Mouse (Mus musculus) forebrain, embryonic 14.5 days (tissue): ENCODE measurements around the gene Tmem132e. TPM values are rescaled to one million over a fixed set of nuclear protein-coding genes. Genes with fewer than 3 reads are reported as not detected.

Source experiments
- ATAC-seq: fragments of 200-750 bp; cut with Nextera tagmentation; 2 replicates; pipeline ENCODE4 v1.8.0; 2017; ENCODE audit warnings: mild to moderate bottlenecking, moderate library complexity
- DNase-seq: peaks from one replicate; pipeline ENCODE4 v3.0.0-alpha.2; 2015; ENCODE audit warnings: low spot score
- H3K27ac ChIP-seq: fragments of 300-500 bp; sonication (generic); 2 replicates; pipeline ENCODE4 v1.5.1; 2014; ENCODE audit warnings: low read depth, mild to moderate bottlenecking, control low read depth, low read length, moderate library complexity
- H3K27me3 ChIP-seq: fragments of 300-500 bp; sonication (generic); replicated peaks from 2 replicates; pipeline ENCODE4 v1.6.1; 2014; ENCODE audit warnings: low read length, control low read depth, mixed read lengths; ENCODE audit not compliant: control insufficient read depth, insufficient read depth
- H3K36me3 ChIP-seq: fragments of 300-500 bp; sonication (generic); 2 replicates; pipeline ENCODE4 v1.6.1; 2014; ENCODE audit warnings: low read length, control low read depth; ENCODE audit not compliant: control insufficient read depth, insufficient read depth
- H3K4me1 ChIP-seq: fragments of 300-500 bp; sonication (generic); 2 replicates; pipeline ENCODE4 v1.6.1; 2014; ENCODE audit warnings: antibody characterized with exemption, low read length, control low read depth; ENCODE audit not compliant: control insufficient read depth, insufficient read depth
- H3K4me2 ChIP-seq: fragments of 300-500 bp; sonication (generic); 2 replicates; pipeline ENCODE4 v1.6.1; 2014; ENCODE audit warnings: mild to moderate bottlenecking, control low read depth, low read length
- H3K4me3 ChIP-seq: fragments of 300-500 bp; sonication (generic); 2 replicates; pipeline ENCODE4 v1.5.1; 2014; ENCODE audit warnings: low read depth, low read length, control low read depth
- H3K9ac ChIP-seq: fragments of 300-500 bp; sonication (generic); 2 replicates; pipeline ENCODE4 v1.6.1; 2014; ENCODE audit warnings: mild to moderate bottlenecking, low read length, control low read depth, moderate library complexity
- H3K9me3 ChIP-seq: fragments of 300-500 bp; sonication (generic); replicated peaks from 2 replicates; pipeline ENCODE4 v1.6.1; 2016; ENCODE audit warnings: low read length, control low read depth, mixed read lengths; ENCODE audit not compliant: control insufficient read depth
- WGBS: fragments of 180-500 bp; shearing (Covaris S2); extraction: QIAGEN DNeasy Blood & Tissue Kit; methylation state at CpG from one replicate; pipeline ENCODE4 v1.1.7; 2014; 5-methylcytosine and 5-hydroxymethylcytosine counted together
- polyA plus RNA-seq: library from polyadenylated mRNA; unstranded; fragments of >200 nt; fragmentation: Nextera tagmentation; extraction: Ambion mirVana; gene quantifications from 2 replicates; pipeline ENCODE4 v1.2.1, GENCODE M21; 2014

Gene Tmem132e
- polyA plus RNA-seq, 1 experiment from 2014 or later = 0.85 TPM

- no peak for ATAC-seq
- Histone ChIP-seq H3K9ac (no peak overlapping the region), H3K27me3 (no peaks in the 10 kb centered on the region), H3K27ac (no peak overlapping the region), H3K4me3 (no peak overlapping the region), H3K4me1 (no peaks in the 10 kb centered on the region; the same call in 1 of the 2 replicates), H3K4me2 (no peak overlapping the region), H3K36me3 (no peaks in the 10 kb centered on the region), H3K9me3 (no peaks in the 10 kb centered on the region)
- DNase-seq = peak; percentile 36
- 12% methylated on average over 8 of the region's 9 CpGs for WGBS
Measured at GRCm38 (mm10) chr11:82418337-82419041, 29.8 kb downstream of the Tmem132e start.

- Histone ChIP-seq H3K4me1 (no peaks in the 10 kb centered on the region; the same call in 1 of the 2 replicates), H3K9ac (no peak overlapping the region), H3K36me3 (no peaks in the 10 kb centered on the region), H3K4me3 (no peak overlapping the region), H3K9me3 (no peaks in the 10 kb centered on the region), H3K4me2 (no peak overlapping the region), H3K27ac (no peak overlapping the region), H3K27me3 (no peaks in the 10 kb centered on the region)
- no peak for DNase-seq
- no peak for ATAC-seq
- 84% methylated on average over 5 of the region's 5 CpGs for WGBS
Measured at GRCm38 (mm10) chr11:82421909-82422308, 33.2 kb downstream of the Tmem132e start.

GRCm38 (mm10) chr11:82423521-82423920, 34.8 kb downstream of the Tmem132e start:
- Histone ChIP-seq H3K4me3 (no peak overlapping the region), H3K27me3 (no peaks in the 10 kb centered on the region), H3K4me2 (no peak overlapping the region), H3K36me3 (no peaks in the 10 kb centered on the region), H3K9me3 (no peaks in the 10 kb centered on the region), H3K9ac (no peak overlapping the region), H3K4me1 (no peaks in the 10 kb centered on the region), H3K27ac (no peak overlapping the region)
- ATAC-seq (no peak), DNase-seq (no peak)
- WGBS = 57% methylated on average over 4 of the region's 4 CpGs

- Histone ChIP-seq H3K9me3 (no peaks in the 10 kb centered on the region), H3K4me2 (no peak overlapping the region), H3K4me1 (no peaks in the 10 kb centered on the region), H3K36me3 (no peaks in the 10 kb centered on the region), H3K27ac (no peak overlapping the region), H3K4me3 (no peak overlapping the region), H3K27me3 (peaks cover 13% of the 10 kb centered on the region), H3K9ac (no peak overlapping the region)
- ATAC-seq (no peak), DNase-seq (no peak)
- WGBS = 92% methylated on average over 4 of the region's 4 CpGs
Measured at GRCm38 (mm10) chr11:82428801-82429200, 40.1 kb downstream of the Tmem132e start.

- no peak; the same call in 1 of the 2 replicates for ATAC-seq
Measured at GRCm38 (mm10) chr11:82434091-82434831, 45.6 kb downstream of the Tmem132e start.

GRCm38 (mm10) chr11:82434832-82435182, 46.1 kb downstream of the Tmem132e start:
- H3K4me3 ChIP-seq = peak overlapping the region; percentile 39
- peaks cover 39% of the 10 kb centered on the region for H3K27me3 ChIP-seq
- WGBS = under 1% methylated on average over 25 of the region's 36 CpGs
- H3K4me1 ChIP-seq = 0 out of 2 replicates have a peak, but pooled peaks cover 3% of the 10 kb centered on the region
- no peak overlapping the region for H3K27ac ChIP-seq
- H3K9ac ChIP-seq = peak overlapping the region; percentile 54
- DNase-seq = peak; percentile 53
- no peaks in the 10 kb centered on the region for H3K9me3 ChIP-seq
- peak overlapping the region; percentile 68 for H3K4me2 ChIP-seq
- no peaks in the 10 kb centered on the region for H3K36me3 ChIP-seq
- peak; percentile 40; the same call in 1 of the 2 replicates for ATAC-seq

More at GRCm38 (mm10) chr11:82434091-82434831, 45.6 kb downstream of the Tmem132e start:
- no peak overlapping the region for H3K27ac ChIP-seq
- H3K9me3 ChIP-seq = no peaks in the 10 kb centered on the region
- DNase-seq = peak; percentile 14
- 0 out of 2 replicates have a peak, but pooled peaks cover 3% of the 10 kb centered on the region for H3K4me1 ChIP-seq
- 1% methylated on average over 59 of the region's 62 CpGs for WGBS
- H3K27me3 ChIP-seq = peaks cover 39% of the 10 kb centered on the region
- peak overlapping the region; percentile 39 for H3K4me3 ChIP-seq
- no peaks in the 10 kb centered on the region for H3K36me3 ChIP-seq
- H3K4me2 ChIP-seq = peak overlapping the region; percentile 68
- H3K9ac ChIP-seq = peak overlapping the region; percentile 54

- H3K36me3 ChIP-seq = no peaks in the 10 kb centered on the region
- no peak overlapping the region for H3K27ac ChIP-seq
- ATAC-seq = no peak
- no peak overlapping the region for H3K4me2 ChIP-seq
- DNase-seq = no peak
- H3K9ac ChIP-seq = no peak overlapping the region
- H3K9me3 ChIP-seq = no peaks in the 10 kb centered on the region
- 81% methylated on average over 9 of the region's 9 CpGs for WGBS
- H3K4me3 ChIP-seq = no peak overlapping the region
- H3K27me3 ChIP-seq = no peaks in the 10 kb centered on the region
- peaks cover 11% of the 10 kb centered on the region; the same call in 1 of the 2 replicates for H3K4me1 ChIP-seq
Measured at GRCm38 (mm10) chr11:82448485-82448884, 59.8 kb downstream of the Tmem132e start.

GRCm38 (mm10) chr11:82452516-82452915, 63.8 kb downstream of the Tmem132e start:
- ATAC-seq (no peak), DNase-seq (no peak)
- no peaks in the 10 kb centered on the region for H3K36me3 ChIP-seq
- no peak overlapping the region for H3K27ac ChIP-seq
- H3K27me3 ChIP-seq = no peaks in the 10 kb centered on the region
- H3K9me3 ChIP-seq = no peaks in the 10 kb centered on the region
- no peak overlapping the region for H3K4me3 ChIP-seq
- 35% methylated on average over 5 of the region's 5 CpGs for WGBS
- no peak overlapping the region for H3K4me2 ChIP-seq
- H3K4me1 ChIP-seq = peaks cover 11% of the 10 kb centered on the region; the same call in 1 of the 2 replicates
- H3K9ac ChIP-seq = no peak overlapping the region

GRCm38 (mm10) chr11:82453230-82453629, 64.5 kb downstream of the Tmem132e start:
- no peaks in the 10 kb centered on the region for H3K36me3 ChIP-seq

More at GRCm38 (mm10) chr11:82453230-82453629, 64.5 kb downstream of the Tmem132e start:
- ATAC-seq (peak; percentile 50), DNase-seq (peak; percentile 34)
- Histone ChIP-seq H3K27ac (no peak overlapping the region), H3K4me1 (peaks cover 11% of the 10 kb centered on the region; the same call in 1 of the 2 replicates), H3K9me3 (no peaks in the 10 kb centered on the region), H3K27me3 (no peaks in the 10 kb centered on the region), H3K4me3 (no peak overlapping the region), H3K4me2 (no peak overlapping the region), H3K9ac (no peak overlapping the region)
- 62% methylated on average over 7 of the region's 7 CpGs for WGBS
